Comparison of ENCODE assay signal across 7 mouse cellular contexts in genomic region chr19:9920835-9921784, GRCm38 (mm10). TPM values are rescaled to one million over a fixed set of nuclear protein-coding genes. Genes with fewer than 3 reads are reported as not detected.
DNase-seq lines count a peak whose midpoint lies in the region; ATAC-seq and TF ChIP-seq lines count a peak whose summit lies in the region.

No protein-coding gene starts in this region.

- no peaks in the 10 kb centered on the region for H3K9me3 ChIP-seq in CH12.LX (replicated peaks; ENCODE audit: low read length)
- H3K9me3 ChIP-seq in embryonic facial prominence, embryonic 11.5 days (replicated peaks; ENCODE audit: control insufficient read depth, low read length) = no peaks in the 10 kb centered on the region
- H3K9me3 ChIP-seq in limb, embryonic 14.5 days (ENCODE audit: control insufficient read depth, low read length) = no peaks in the 10 kb centered on the region

- peaks cover 5 to 35% of the 10 kb centered on the region in 2 experiments for H3K4me1 ChIP-seq in CH12.LX (ENCODE audit: control insufficient read depth in 1 of 2, insufficient read depth in 2 of 2)
- H3K4me1 ChIP-seq in embryonic facial prominence, embryonic 11.5 days (ENCODE audit: control insufficient read depth, insufficient read depth, low read length) = no peaks in the 10 kb centered on the region; the same call in none of the 2 replicates
- no peaks in the 10 kb centered on the region; the same call in 1 of the 2 replicates for H3K4me1 ChIP-seq in limb, embryonic 14.5 days (ENCODE audit: control insufficient read depth, insufficient read depth, low read length)

- no peaks in the 10 kb centered on the region for H3K36me3 ChIP-seq in CH12.LX (replicated peaks in 1 of 2; ENCODE audit: control insufficient read depth in 1 of 2, insufficient read depth in 1 of 2, low read length in 1 of 2)
- H3K36me3 ChIP-seq in embryonic facial prominence, embryonic 11.5 days (replicated peaks; ENCODE audit: control insufficient read depth, insufficient read depth, low read depth, low read length) = no peaks in the 10 kb centered on the region
- no peaks in the 10 kb centered on the region for H3K36me3 ChIP-seq in limb, embryonic 14.5 days (ENCODE audit: control insufficient read depth, insufficient read depth, low read length)

- peak; percentile 83 for DNase-seq in 416B (ENCODE audit: low read depth)
- DNase-seq in CH12.LX (ENCODE audit: extremely low read depth) = peak; percentile 53
- peak; percentile 56 for DNase-seq in embryonic facial prominence, embryonic 11.5 days (ENCODE audit: low spot score)
- peak; percentile 22 for DNase-seq in limb, embryonic 14.5 days (ENCODE audit: low spot score)
- peak; percentile 37 to 58 for DNase-seq in right cerebral cortex, adult 2 months (ENCODE audit: low spot score in 2 of 2)

- no peaks in the 10 kb centered on the region for H3K79me2 ChIP-seq in CH12.LX (replicated peaks; ENCODE audit: control insufficient read depth, extremely low read depth, insufficient read depth, poor library complexity, severe bottlenecking)

- WGBS in embryonic facial prominence, embryonic 11.5 days = 46% methylated on average over 13 of the region's 13 CpGs
- 54% methylated on average over 13 of the region's 13 CpGs for WGBS in limb, embryonic 14.5 days

- no peak for TF ChIP-seq POLR2A in CH12.LX (IDR thresholded peaks at IDR 0.05; ENCODE audit: low read depth, low read length)
- TF ChIP-seq POLR2A in limb, embryonic 14.5 days (IDR thresholded peaks at IDR 0.05; ENCODE audit: borderline replicate concordance, extremely low read depth, insufficient read depth, insufficient read length) = no peak

- dilution Hi-C loops in CH12.LX (cut with MboI; ENCODE audit: extremely low pct_ligation_motif_present, extremely low pct_unique_long_range_greater_than_20kb, low sequenced_read_pairs) = no loop called here

- no peak overlapping the region for H3K4me3 ChIP-seq in CH12.LX (replicated peaks in 1 of 3; ENCODE audit: low read depth in 2 of 3, low read length in 2 of 3, poor library complexity in 1 of 3)
- H3K4me3 ChIP-seq in embryonic facial prominence, embryonic 11.5 days (ENCODE audit: low read depth, low read length) = no peak overlapping the region
- no peak overlapping the region for H3K4me3 ChIP-seq in limb, embryonic 14.5 days (replicated peaks; ENCODE audit: low read length)

- H3K27me3 ChIP-seq in CH12.LX (replicated peaks) = no peaks in the 10 kb centered on the region
- H3K27me3 ChIP-seq in embryonic facial prominence, embryonic 11.5 days (ENCODE audit: control insufficient read depth, insufficient read depth, low read length) = no peaks in the 10 kb centered on the region
- H3K27me3 ChIP-seq in limb, embryonic 14.5 days (ENCODE audit: control insufficient read depth, insufficient read depth, low read length) = no peaks in the 10 kb centered on the region

- no peak for ATAC-seq in embryonic facial prominence, embryonic 11.5 days (replicated peaks; ENCODE audit: insufficient number of reproducible peaks, low FRiP score, low TSS enrichment, low read depth)
- ATAC-seq in hematopoietic stem cell, adult 5-6 weeks (replicated peaks in 1 of 2; ENCODE audit: insufficient read depth in 1 of 2, low FRiP score in 2 of 2, low TSS enrichment in 1 of 2, low read depth in 1 of 2, poor library complexity in 2 of 2, severe bottlenecking in 2 of 2) = 0 out of 4 replicates have a peak, but pooled peaks have one; percentile 46 to 53
- ATAC-seq in limb, embryonic 14.5 days (ENCODE audit: low FRiP score, low read depth) = no peak
- ATAC-seq in activated CD4-positive, CD25-positive, alpha-beta regulatory T cell, adult 4 months = no peak

- peak; percentile 87 for TF ChIP-seq RAD21 in CH12.LX (IDR thresholded peaks at IDR 0.05; ENCODE audit: low read depth, low read length)

- H3K27ac ChIP-seq in CH12.LX (ENCODE audit: insufficient read depth, low read depth) = no peak overlapping the region
- no peak overlapping the region for H3K27ac ChIP-seq in embryonic facial prominence, embryonic 11.5 days (replicated peaks; ENCODE audit: low read depth, low read length)
- H3K27ac ChIP-seq in limb, embryonic 14.5 days (replicated peaks; ENCODE audit: low read depth, low read length) = no peak overlapping the region

- TF ChIP-seq EP300 in CH12.LX (IDR thresholded peaks at IDR 0.05; ENCODE audit: low read length) = no peak

- no peak overlapping the region for H3K4me2 ChIP-seq in CH12.LX (ENCODE audit: insufficient read depth, low read depth, poor library complexity, severe bottlenecking)
- H3K4me2 ChIP-seq in embryonic facial prominence, embryonic 11.5 days (ENCODE audit: low read depth, low read length) = no peak overlapping the region
- H3K4me2 ChIP-seq in limb, embryonic 14.5 days (replicated peaks; ENCODE audit: low read depth, low read length, severe bottlenecking) = no peak overlapping the region

- no peak overlapping the region for H3K9ac ChIP-seq in CH12.LX (ENCODE audit: insufficient read depth, low read depth)
- H3K9ac ChIP-seq in embryonic facial prominence, embryonic 11.5 days (replicated peaks; ENCODE audit: low read length) = no peak overlapping the region
- no peak overlapping the region for H3K9ac ChIP-seq in limb, embryonic 14.5 days (ENCODE audit: low read depth, low read length, severe bottlenecking)

- TF ChIP-seq CTCF in CH12.LX (conservative IDR thresholded peaks at IDR 0.05 in 1 of 2, IDR thresholded peaks at IDR 0.05 in 1 of 2; ENCODE audit: low read depth in 2 of 2, low read length in 2 of 2) = peak; percentile 24 to 86; a peak in 2 of 4 replicates

- in situ Hi-C loops in CH12.LX (cut with MboI; ENCODE audit: low pct_ligation_motif_present, low pct_unique_long_range_greater_than_20kb, low sequenced_read_pairs) = no loop called here

TF ChIP-seq in CH12.LX, 34 proteins besides CTCF, POLR2A, EP300 and RAD21:
- TF ChIP-seq MAFK (IDR thresholded peaks at IDR 0.05; ENCODE audit: insufficient replicate concordance, low read length) = peak; percentile 89
- TF ChIP-seq SMC3 (IDR thresholded peaks at IDR 0.05; ENCODE audit: low read depth, low read length) = peak; percentile 90
- TF ChIP-seq MAX (IDR thresholded peaks at IDR 0.05; ENCODE audit: low read length) = no peak
- peak; percentile 47; the same call in 1 of the 2 replicates for TF ChIP-seq ZC3H11A (IDR thresholded peaks at IDR 0.05; ENCODE audit: low read depth, low read length)

RNA-seq across cellular contexts. Expression of gene Incenp, which starts 21.8 kb away (rescaled TPM):
- total RNA-seq in CH12.LX (2012; rRNA removed) = 73.4 and 84.3 TPM in 2 replicates
- total RNA-seq in CH12.LX (2014; rRNA removed) = 58.5 and 63.7 TPM in 2 replicates
- 201 and 238 TPM in 2 replicates for polyA plus RNA-seq in CH12.LX (2012; ENCODE audit: insufficient read length, low read depth)
- 92.2 and 101 TPM in 2 replicates for polyA plus RNA-seq in embryonic facial prominence, embryonic 11.5 days (2014; fragmentation: Nextera tagmentation; extraction: Ambion mirVana)
- total RNA-seq in hematopoietic stem cell, adult 5-6 weeks (2017) = 70.4 and 76.6 TPM in 2 replicates
- 52.7 and 60.2 TPM in 2 replicates for polyA plus RNA-seq in limb, embryonic 14.5 days (2012; rRNA removed)
- polyA plus RNA-seq in limb, embryonic 14.5 days (2014; fragmentation: Nextera tagmentation; extraction: Ambion mirVana) = 69.1 and 82.9 TPM in 2 replicates
- polyA plus RNA-seq in activated CD4-positive, CD25-positive, alpha-beta regulatory T cell, adult 4 months (2017; shearing (Covaris generic)) = 10 to 100 TPM; 30.3 to 31.9 TPM

RNA-seq across cellular contexts. Expression of gene Fth1, which starts 59.3 kb away (rescaled TPM):
- total RNA-seq in CH12.LX (2012; rRNA removed) = 284 and 317 TPM in 2 replicates
- total RNA-seq in CH12.LX (2014; rRNA removed) = 279 and 303 TPM in 2 replicates
- 2,849 and 3,031 TPM in 2 replicates for polyA plus RNA-seq in CH12.LX (2012; ENCODE audit: insufficient read length, low read depth)
- polyA plus RNA-seq in embryonic facial prominence, embryonic 11.5 days (2014; fragmentation: Nextera tagmentation; extraction: Ambion mirVana) = 1,303 and 1,312 TPM in 2 replicates
- 535 and 658 TPM in 2 replicates for total RNA-seq in hematopoietic stem cell, adult 5-6 weeks (2017)
- polyA plus RNA-seq in limb, embryonic 14.5 days (2012; rRNA removed) = 663 and 670 TPM in 2 replicates
- polyA plus RNA-seq in limb, embryonic 14.5 days (2014; fragmentation: Nextera tagmentation; extraction: Ambion mirVana) = 1,538 and 1,580 TPM in 2 replicates
- 1,000 to 10,000 TPM; 1,834 to 2,304 TPM for polyA plus RNA-seq in activated CD4-positive, CD25-positive, alpha-beta regulatory T cell, adult 4 months (2017; shearing (Covaris generic))

Comparison
In these comparisons a context has a peak if more than half of its experiments do, and no peak if none do; other contexts are left out.
1. DNase-seq: peak in every context shown above with its lines; median percentile 83 in 416B; 56 in embryonic facial prominence, embryonic 11.5 days; 53 in CH12.LX; 48 in right cerebral cortex, adult 2 months; 22 in limb, embryonic 14.5 days.
2. ATAC-seq: peak in hematopoietic stem cell, adult 5-6 weeks (2 of 2); none in embryonic facial prominence, embryonic 11.5 days (single experiment), limb, embryonic 14.5 days (single experiment) and activated CD4-positive, CD25-positive, alpha-beta regulatory T cell, adult 4 months (single experiment).